ENCODE assay signal across 8 mouse cellular contexts in genomic region chr9:7545471-7545870, GRCm38 (mm10). TPM values are rescaled to one million over a fixed set of nuclear protein-coding genes. Genes with fewer than 3 reads are reported as not detected.
A peak's percentile ranks its signal among the peaks of the same experiment; 100 is the strongest.
DNase-seq lines count a peak whose midpoint lies in the region; ATAC-seq and TF ChIP-seq lines count a peak whose summit lies in the region.

No protein-coding gene starts in this region.

- no peak overlapping the region for H3K4me2 ChIP-seq in hindbrain, postnatal 0 days (ENCODE audit: low read depth, low read length)
- H3K4me2 ChIP-seq in hindbrain, embryonic 16.5 days (ENCODE audit: low read length), result no peak overlapping the region

- ATAC-seq in hindbrain, postnatal 0 days, result 0 out of 2 replicates have a peak, but pooled peaks have one; percentile 24
- no peak for ATAC-seq in hindbrain, embryonic 16.5 days

- WGBS in hindbrain, postnatal 0 days, result 39% methylated on average over 1 of the region's 1 CpGs
- 61% methylated on average over 1 of the region's 1 CpGs for WGBS in hindbrain, embryonic 16.5 days
- WGBS in kidney, adult 2 months, result 27% methylated on average over 1 of the region's 1 CpGs

- H3K27me3 ChIP-seq in hindbrain, postnatal 0 days (ENCODE audit: insufficient read depth, low read length), result no peaks in the 10 kb centered on the region
- H3K27me3 ChIP-seq in hindbrain, embryonic 16.5 days (replicated peaks; ENCODE audit: control insufficient read depth, insufficient read depth, low read length), result no peaks in the 10 kb centered on the region
- no peaks in the 10 kb centered on the region for H3K27me3 ChIP-seq in kidney, adult 2 months (replicated peaks; ENCODE audit: control insufficient read depth, insufficient read depth, low read length)

- no peak for TF ChIP-seq POLR2A in kidney, adult 2 months (IDR thresholded peaks at IDR 0.05; ENCODE audit: low read depth, low read length)

- no peak overlapping the region for H3K27ac ChIP-seq in hindbrain, postnatal 0 days
- no peak overlapping the region for H3K27ac ChIP-seq in hindbrain, embryonic 16.5 days (ENCODE audit: low read depth, low read length)
- H3K27ac ChIP-seq in kidney, adult 2 months (ENCODE audit: insufficient read depth, low read depth, low read length), result no peak overlapping the region

- H3K9me3 ChIP-seq in hindbrain, postnatal 0 days (ENCODE audit: low read length), result no peaks in the 10 kb centered on the region
- no peaks in the 10 kb centered on the region for H3K9me3 ChIP-seq in hindbrain, embryonic 16.5 days (ENCODE audit: control insufficient read depth, low read length)

- H3K9ac ChIP-seq in hindbrain, postnatal 0 days (replicated peaks; ENCODE audit: low read length), result no peak overlapping the region
- H3K9ac ChIP-seq in hindbrain, embryonic 16.5 days (ENCODE audit: low read depth, low read length), result no peak overlapping the region

- no peak for TF ChIP-seq CTCF in hindbrain, postnatal 0 days (IDR thresholded peaks at IDR 0.05; ENCODE audit: low read depth)
- no peak for TF ChIP-seq CTCF in kidney, adult 2 months (conservative IDR thresholded peaks at IDR 0.05; ENCODE audit: insufficient read depth, insufficient read length, low read depth, low read length)

- H3K4me3 ChIP-seq in hindbrain, postnatal 0 days (ENCODE audit: low read length), result no peak overlapping the region
- H3K4me3 ChIP-seq in hindbrain, embryonic 16.5 days (ENCODE audit: low read length), result no peak overlapping the region
- no peak overlapping the region for H3K4me3 ChIP-seq in kidney, adult 2 months (ENCODE audit: insufficient read depth, low read depth, low read length)

- peak; percentile 9 for DNase-seq in hindbrain, postnatal 0 days (ENCODE audit: low spot score)
- peak; percentile 44 for DNase-seq in fibroblast of lung, adult 2 months (ENCODE audit: low read depth)
- DNase-seq in kidney, adult 2 months, result peak; percentile 34
- DNase-seq in lung, postnatal 36 days, result peak; percentile 81
- no peak for DNase-seq in layer of hippocampus, adult 18-20 months (ENCODE audit: low spot score in 2 of 2)
- no peak for DNase-seq in B cell, adult 2 months
- no peak for DNase-seq in cerebellum, adult 11 months

- H3K36me3 ChIP-seq in hindbrain, postnatal 0 days (ENCODE audit: insufficient read depth, low read length), result no peaks in the 10 kb centered on the region
- H3K36me3 ChIP-seq in hindbrain, embryonic 16.5 days (ENCODE audit: control insufficient read depth, insufficient read depth, low read length), result no peaks in the 10 kb centered on the region
- no peaks in the 10 kb centered on the region for H3K36me3 ChIP-seq in kidney, adult 2 months (ENCODE audit: control insufficient read depth, insufficient read depth, low read length)

- no peaks in the 10 kb centered on the region for H3K4me1 ChIP-seq in hindbrain, postnatal 0 days (ENCODE audit: insufficient read depth, low read length)
- H3K4me1 ChIP-seq in hindbrain, embryonic 16.5 days (ENCODE audit: control insufficient read depth, insufficient read depth, low read depth, low read length), result no peaks in the 10 kb centered on the region
- no peaks in the 10 kb centered on the region for H3K4me1 ChIP-seq in kidney, adult 2 months (ENCODE audit: control insufficient read depth, insufficient read depth, low read length)

RNA-seq across cellular contexts. Expression of gene Mmp8, which starts 12.8 kb away (rescaled TPM):
- not detected in 2 replicates for total RNA-seq in hindbrain, postnatal 0 days (2014; rRNA removed)
- polyA plus RNA-seq in hindbrain, postnatal 0 days (2015; fragmentation: Nextera tagmentation; extraction: Ambion mirVana), result 0.15 and 0.19 TPM in 2 replicates
- polyA plus RNA-seq in hindbrain, embryonic 16.5 days (2015; fragmentation: Nextera tagmentation; extraction: Ambion mirVana), result 0.20 and 0.24 TPM in 2 replicates
- polyA plus RNA-seq in kidney, adult 2 months (2012; rRNA removed), result 0.03 TPM in 1 of 2 replicates, not detected in the other
- total RNA-seq in layer of hippocampus, adult 18-20 months (2021), result not detected

RNA-seq across cellular contexts. Expression of gene Mmp27, which starts 25.7 kb away (rescaled TPM):
- total RNA-seq in hindbrain, postnatal 0 days (2014; rRNA removed), result not detected in 2 replicates
- polyA plus RNA-seq in hindbrain, postnatal 0 days (2015; fragmentation: Nextera tagmentation; extraction: Ambion mirVana), result not detected in 2 replicates
- not detected in 2 replicates for polyA plus RNA-seq in hindbrain, embryonic 16.5 days (2015; fragmentation: Nextera tagmentation; extraction: Ambion mirVana)
- polyA plus RNA-seq in kidney, adult 2 months (2012; rRNA removed), result not detected in 2 replicates
- not detected for total RNA-seq in layer of hippocampus, adult 18-20 months (2021)

RNA-seq across cellular contexts. Expression of gene Mmp10, which starts 43.3 kb away (rescaled TPM):
- not detected in 2 replicates for total RNA-seq in hindbrain, postnatal 0 days (2014; rRNA removed)
- polyA plus RNA-seq in hindbrain, postnatal 0 days (2015; fragmentation: Nextera tagmentation; extraction: Ambion mirVana), result not detected in 2 replicates
- polyA plus RNA-seq in hindbrain, embryonic 16.5 days (2015; fragmentation: Nextera tagmentation; extraction: Ambion mirVana), result not detected in 2 replicates
- not detected in 2 replicates for polyA plus RNA-seq in kidney, adult 2 months (2012; rRNA removed)
- not detected for total RNA-seq in layer of hippocampus, adult 18-20 months (2021)

Comparison
In these comparisons a context has a peak if more than half of its experiments do, and no peak if none do; other contexts are left out.
1. DNase-seq: peak in hindbrain, postnatal 0 days (single experiment), fibroblast of lung, adult 2 months (single experiment), kidney, adult 2 months (single experiment) and lung, postnatal 36 days (single experiment); none in layer of hippocampus, adult 18-20 months (0 of 2), B cell, adult 2 months (0 of 2) and cerebellum, adult 11 months (single experiment).